Mouse (Mus musculus): ENCODE data around the gene Nsl1.

GRCm38 (mm10) chr1:191095019-191095418, 32.2 kb downstream of the Nsl1 start:
- TF ChIP-seq EP300 (IDR thresholded peaks at IDR 0.05; ENCODE audit: insufficient read depth, low read depth, low read length), result no peak
- TF ChIP-seq POLR2A (IDR thresholded peaks at IDR 0.05; ENCODE audit: insufficient read depth, low read depth, low read length), result no peak

Data from heart, adult 2 months (tissue).